Mouse (Mus musculus) liver, embryonic 13.5 days (tissue): ENCODE measurements around the gene Fbxl4. TPM values are rescaled to one million over a fixed set of nuclear protein-coding genes. Genes with fewer than 3 reads are reported as not detected.

Source experiments
- ATAC-seq: fragments of 200-750 bp; cut with Nextera tagmentation; 2 replicates; pipeline ENCODE4 v1.8.0; 2017; ENCODE audit warnings: low read depth, mild to moderate bottlenecking, moderate number of reproducible peaks, moderate library complexity
- DNase-seq: peaks from one replicate; pipeline ENCODE4 v3.0.0; 2022
- H3K27ac ChIP-seq: fragments of 300-500 bp; sonication (generic); 2 replicates; pipeline ENCODE4 v1.5.1; 2015; ENCODE audit warnings: moderate library complexity, mild to moderate bottlenecking, inconsistent platforms
- H3K27me3 ChIP-seq: fragments of 300-500 bp; sonication (generic); 2 replicates; pipeline ENCODE4 v1.6.1; 2015; ENCODE audit warnings: mild to moderate bottlenecking, inconsistent platforms
- H3K36me3 ChIP-seq: fragments of 300-500 bp; sonication (generic); 2 replicates; pipeline ENCODE4 v1.6.1; 2015; ENCODE audit warnings: mild to moderate bottlenecking, inconsistent platforms
- H3K4me1 ChIP-seq: fragments of 300-500 bp; sonication (generic); replicated peaks from 2 replicates; pipeline ENCODE4 v1.6.1; 2015; ENCODE audit warnings: inconsistent platforms
- H3K4me2 ChIP-seq: fragments of 300-500 bp; sonication (generic); 2 replicates; pipeline ENCODE4 v1.6.1; 2015; ENCODE audit warnings: inconsistent platforms, mild to moderate bottlenecking, moderate library complexity
- H3K4me3 ChIP-seq: fragments of 300-500 bp; sonication (generic); replicated peaks from 2 replicates; pipeline ENCODE4 v1.5.1; 2015; ENCODE audit warnings: mild to moderate bottlenecking, inconsistent platforms
- H3K9ac ChIP-seq: fragments of 300-500 bp; sonication (generic); 2 replicates; pipeline ENCODE4 v1.6.1; 2015; ENCODE audit warnings: mild to moderate bottlenecking, inconsistent platforms
- H3K9me3 ChIP-seq: fragments of 300-500 bp; sonication (generic); replicated peaks from 2 replicates; pipeline ENCODE4 v1.6.1; 2016; ENCODE audit warnings: inconsistent platforms
- WGBS: fragments of 180-500 bp; shearing (Covaris S2); methylation state at CpG from one replicate; pipeline ENCODE4 v1.1.7; 2015; ENCODE audit not compliant: insufficient replicate concordance; 5-methylcytosine and 5-hydroxymethylcytosine counted together
- polyA plus RNA-seq: library from polyadenylated mRNA; unstranded; fragments of >200 nt; fragmentation: Nextera tagmentation; extraction: Ambion mirVana; gene quantifications from 2 replicates; pipeline ENCODE4 v1.2.1, GENCODE M21; 2015

The Fbxl4 gene
- polyA plus RNA-seq, 1 experiment from 2014 or later, result 4.4 TPM

DNA sequence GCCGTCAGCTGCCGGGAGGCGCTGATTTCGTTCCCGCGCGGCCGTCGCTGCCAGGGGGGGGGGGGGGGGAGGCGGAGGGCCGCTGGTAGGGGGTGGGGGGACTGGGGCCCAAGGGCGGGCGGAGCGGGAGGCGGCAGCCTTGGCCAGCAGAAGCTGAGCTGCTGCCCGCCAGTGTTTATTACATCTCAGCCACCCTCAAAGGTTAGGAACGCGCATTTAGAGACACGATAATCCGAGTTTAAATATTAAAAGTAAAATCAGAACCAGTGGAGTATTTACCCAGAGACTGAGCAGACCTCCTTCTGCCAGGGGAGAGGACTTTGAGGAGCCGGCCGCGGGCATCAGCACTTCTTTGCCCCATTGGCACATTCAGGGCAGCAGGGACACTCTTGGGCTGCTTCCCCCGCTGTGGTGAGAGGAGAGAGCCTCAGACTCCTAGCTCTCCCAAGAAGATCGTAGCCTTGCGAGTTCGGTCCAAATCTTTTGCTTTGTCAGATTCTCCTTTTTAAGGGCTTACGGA, 120.4 kb downstream of the Fbxl4 start:
- no peaks in the 10 kb centered on the region for H3K36me3 ChIP-seq
- 0 out of 2 replicates have a peak overlapping the region, but pooled peaks have one; percentile 10 for H3K4me2 ChIP-seq
- H3K27ac ChIP-seq, result no peak overlapping the region
- no peak overlapping the region for H3K9ac ChIP-seq
- H3K27me3 ChIP-seq, result peaks cover 82% of the 10 kb centered on the region
- no peaks in the 10 kb centered on the region for H3K9me3 ChIP-seq
- ATAC-seq (no peak), DNase-seq (no peak)
- 1% methylated on average over 25 of the region's 28 CpGs for WGBS
- H3K4me1 ChIP-seq, result no peaks in the 10 kb centered on the region
- H3K4me3 ChIP-seq, result no peak overlapping the region

DNA sequence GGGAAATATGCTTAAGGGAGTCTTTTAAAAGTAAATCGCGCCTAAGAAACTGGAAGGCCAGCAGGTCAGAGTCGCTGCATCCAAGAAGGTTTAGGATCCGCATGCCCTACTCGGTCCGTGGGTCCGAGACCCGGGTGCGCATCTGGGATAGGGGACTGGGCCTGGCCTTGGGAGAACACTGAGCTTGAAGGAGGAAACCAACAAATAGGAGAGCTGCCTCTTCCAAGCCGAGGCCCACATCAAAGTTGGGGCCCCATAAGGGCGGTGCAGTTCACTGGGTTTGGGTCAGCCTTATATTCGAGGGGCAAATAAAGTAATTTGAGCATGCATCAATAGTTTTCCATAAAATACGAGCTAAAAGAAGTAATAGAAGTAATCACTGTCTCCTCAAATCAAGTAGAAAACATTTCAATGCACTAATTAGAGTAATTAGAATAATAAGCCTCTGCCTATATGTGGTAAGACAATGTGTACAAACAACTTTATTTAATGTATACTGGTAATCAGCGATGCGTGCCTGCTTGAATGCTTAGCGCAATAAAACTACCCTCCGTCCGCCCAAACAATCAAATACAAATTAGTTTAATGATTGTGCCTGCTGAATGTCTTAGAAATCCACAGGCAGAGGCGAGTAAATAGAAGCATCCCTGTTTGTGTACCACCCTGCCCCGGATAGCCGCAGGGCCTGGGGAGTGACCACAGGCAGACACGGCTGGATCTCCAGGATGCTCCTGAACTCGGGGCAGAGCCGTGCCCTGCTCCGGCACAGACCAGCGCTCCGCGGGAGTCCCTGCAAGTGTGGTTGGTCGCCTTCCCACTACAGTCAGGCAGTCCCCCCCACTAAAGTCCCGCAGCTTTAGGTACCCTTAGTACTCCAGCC, 121.4 kb downstream of the Fbxl4 start:
- H3K36me3 ChIP-seq, result no peaks in the 10 kb centered on the region
- 4% methylated on average over 30 of the region's 30 CpGs for WGBS
- no peak overlapping the region for H3K27ac ChIP-seq
- DNase-seq (no peak), ATAC-seq (no peak)
- H3K9me3 ChIP-seq, result no peaks in the 10 kb centered on the region
- no peaks in the 10 kb centered on the region for H3K4me1 ChIP-seq
- H3K9ac ChIP-seq, result no peak overlapping the region
- H3K4me3 ChIP-seq, result no peak overlapping the region
- H3K4me2 ChIP-seq, result no peak overlapping the region
- H3K27me3 ChIP-seq, result peaks cover 90% of the 10 kb centered on the region

DNA sequence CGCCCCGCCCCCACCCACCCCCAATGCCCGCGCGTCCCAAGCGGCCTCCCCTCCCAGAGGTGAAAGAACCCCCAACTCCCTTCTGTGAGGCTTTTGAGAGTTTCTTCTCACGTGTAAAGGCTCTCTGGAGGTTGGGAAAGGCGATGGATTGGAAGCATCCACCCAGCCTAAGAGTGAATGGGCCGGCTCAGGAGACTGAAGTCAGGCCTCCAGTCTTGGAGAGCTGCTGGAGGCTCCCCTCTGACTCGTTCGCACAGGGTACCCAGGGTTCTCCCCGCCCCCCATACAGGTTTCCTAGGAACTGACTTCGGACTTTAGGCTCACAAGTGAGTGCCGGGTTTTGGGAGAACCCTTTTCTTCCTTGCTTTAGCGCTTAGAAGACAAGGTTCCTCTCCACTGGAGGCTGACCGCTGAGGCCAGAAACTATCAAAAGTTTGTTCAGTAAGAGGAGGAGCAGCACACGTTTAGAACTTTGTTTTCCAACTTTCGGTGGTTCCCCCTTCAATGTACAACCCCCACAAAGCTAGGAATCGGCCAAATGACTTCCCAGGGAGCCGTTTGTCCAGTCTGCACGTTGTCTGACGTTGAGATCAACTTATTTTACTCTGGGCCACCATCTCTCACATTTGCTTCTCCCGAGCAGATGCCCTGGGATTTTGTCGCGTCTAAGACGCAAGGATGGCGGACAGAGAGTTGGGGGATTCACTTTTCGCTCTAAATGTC, 122.2 kb downstream of the Fbxl4 start:
- Histone ChIP-seq H3K4me3 (no peak overlapping the region), H3K9me3 (no peaks in the 10 kb centered on the region), H3K4me1 (no peaks in the 10 kb centered on the region), H3K36me3 (no peaks in the 10 kb centered on the region), H3K27me3 (peaks cover 90% of the 10 kb centered on the region), H3K27ac (no peak overlapping the region), H3K4me2 (no peak overlapping the region), H3K9ac (no peak overlapping the region)
- 2% methylated on average over 28 of the region's 28 CpGs for WGBS
- no peak for DNase-seq
- no peak for ATAC-seq

DNA sequence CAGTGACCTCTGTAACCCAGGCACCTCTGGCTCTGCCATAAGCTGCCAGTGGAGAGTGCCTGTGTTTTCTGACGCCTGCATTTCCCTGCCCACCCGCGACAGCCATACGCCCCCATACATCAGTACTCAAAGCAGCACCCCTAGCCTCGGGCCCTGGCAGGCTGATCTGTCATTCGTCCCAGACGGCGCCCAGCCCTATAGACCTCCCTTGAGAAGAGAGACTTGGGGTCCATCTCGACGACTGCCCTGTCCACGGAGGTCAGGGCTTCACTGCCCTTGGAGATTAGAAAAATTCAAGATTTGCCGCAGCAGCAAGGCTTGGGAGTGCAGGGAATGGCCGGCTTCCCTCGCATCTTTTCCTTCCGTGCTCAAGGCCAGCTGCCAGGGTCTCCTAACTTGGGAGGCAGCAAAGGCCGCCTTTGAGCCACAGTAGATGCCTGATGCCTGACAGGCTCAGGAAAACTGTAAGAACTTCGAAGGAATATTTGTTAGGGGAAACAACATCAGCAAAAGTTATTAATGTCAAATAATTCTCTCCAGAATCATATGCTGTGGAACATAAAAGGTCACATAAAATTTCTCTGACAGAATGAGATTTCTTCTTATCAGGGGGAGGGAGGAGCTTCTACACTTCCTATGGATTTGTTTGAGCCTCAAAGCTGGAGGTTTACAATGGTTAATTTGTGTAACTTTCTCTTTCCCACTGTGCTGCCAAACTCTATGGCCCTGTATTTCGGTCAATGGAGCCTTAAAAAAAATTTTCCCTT, 122.9 kb downstream of the Fbxl4 start:
- 2% methylated on average over 18 of the region's 18 CpGs for WGBS
- no peak for DNase-seq

DNA sequence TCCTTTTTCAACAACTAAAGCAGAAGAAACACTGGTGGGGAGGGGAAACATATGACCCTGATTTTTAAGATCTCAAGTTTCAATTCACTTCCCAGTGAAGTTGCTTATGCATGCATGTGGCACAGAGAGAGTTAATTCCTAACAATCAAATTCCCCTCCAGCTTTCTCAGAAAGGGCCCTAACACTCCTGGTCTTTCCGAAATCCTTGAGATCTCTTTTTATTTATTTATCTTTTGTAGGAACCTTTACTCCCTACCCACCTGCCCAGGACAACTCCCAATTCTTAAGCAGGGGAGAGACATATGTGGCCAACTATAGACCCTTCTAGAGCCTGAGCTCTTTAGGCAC, 123.5 kb downstream of the Fbxl4 start:
- H3K4me1 ChIP-seq, result no peaks in the 10 kb centered on the region
- H3K4me2 ChIP-seq, result no peak overlapping the region
- H3K36me3 ChIP-seq, result no peaks in the 10 kb centered on the region
- no peak overlapping the region for H3K4me3 ChIP-seq
- peaks cover 88% of the 10 kb centered on the region for H3K27me3 ChIP-seq
- no peaks in the 10 kb centered on the region for H3K9me3 ChIP-seq
- ATAC-seq (no peak), DNase-seq (no peak)
- 11% methylated on average over 1 of the region's 1 CpGs for WGBS
- no peak overlapping the region for H3K9ac ChIP-seq
- no peak overlapping the region for H3K27ac ChIP-seq

More for the DNA sequence above, 122.9 kb downstream of the Fbxl4 start:
- Histone ChIP-seq H3K27ac (no peak overlapping the region), H3K36me3 (no peaks in the 10 kb centered on the region), H3K9me3 (no peaks in the 10 kb centered on the region), H3K9ac (no peak overlapping the region), H3K4me3 (no peak overlapping the region), H3K4me1 (no peaks in the 10 kb centered on the region), H3K4me2 (no peak overlapping the region), H3K27me3 (peaks cover 88% of the 10 kb centered on the region)
- ATAC-seq, result no peak

DNA sequence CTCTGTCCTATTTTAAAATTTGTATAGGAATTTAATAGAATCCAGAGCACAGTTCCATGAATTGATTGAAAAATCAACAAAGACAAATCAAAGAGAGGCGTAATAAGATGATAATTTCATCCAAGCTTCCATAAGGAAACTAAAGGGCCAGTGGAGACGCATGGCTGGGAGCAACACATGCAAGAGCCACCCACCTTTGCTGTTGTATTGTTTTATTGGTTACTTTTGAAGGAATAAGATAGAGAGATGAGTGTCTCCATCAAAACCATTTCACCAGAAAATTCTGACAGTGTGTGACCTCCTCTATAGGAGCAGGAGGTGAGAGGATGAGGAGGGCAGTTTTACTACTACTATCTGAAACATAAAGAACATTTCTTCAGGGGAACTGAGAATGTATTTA, 124.8 kb downstream of the Fbxl4 start:
- no peak for DNase-seq
- no peak overlapping the region for H3K4me2 ChIP-seq
- no peak overlapping the region for H3K27ac ChIP-seq
- H3K9me3 ChIP-seq, result no peaks in the 10 kb centered on the region
- peaks cover 88% of the 10 kb centered on the region for H3K27me3 ChIP-seq
- no peak for ATAC-seq
- no peak overlapping the region for H3K4me3 ChIP-seq
- no peak overlapping the region for H3K9ac ChIP-seq
- no peaks in the 10 kb centered on the region for H3K4me1 ChIP-seq
- 21% methylated on average over 2 of the region's 2 CpGs for WGBS
- no peaks in the 10 kb centered on the region for H3K36me3 ChIP-seq

DNA sequence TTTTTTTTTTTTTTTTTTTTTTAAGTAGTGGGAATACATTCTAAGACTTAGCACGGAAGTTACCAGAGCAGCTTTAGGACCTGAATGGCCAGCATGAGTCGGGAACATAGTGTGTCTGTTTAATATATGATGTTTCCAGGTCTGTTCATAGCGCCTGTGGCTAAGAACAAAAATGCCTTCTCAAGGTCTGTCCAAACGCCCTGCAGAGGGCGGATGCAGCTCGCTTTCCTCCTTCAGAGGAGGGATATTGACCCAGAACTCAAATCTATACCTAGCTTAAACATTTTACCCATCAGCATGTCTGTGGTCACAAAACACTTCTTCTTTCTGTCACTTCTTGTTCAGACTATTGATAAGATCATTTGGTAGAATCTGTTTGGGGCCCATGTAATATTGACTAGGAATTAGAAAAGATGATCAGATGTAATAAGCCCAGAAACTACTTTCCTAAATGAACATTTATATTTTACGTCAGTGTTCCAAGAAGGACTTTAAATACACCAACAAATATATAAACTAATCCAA, 125.5 kb downstream of the Fbxl4 start:
- Histone ChIP-seq H3K27me3 (peaks cover 88% of the 10 kb centered on the region), H3K9me3 (no peaks in the 10 kb centered on the region), H3K27ac (no peak overlapping the region), H3K4me1 (no peaks in the 10 kb centered on the region), H3K4me2 (no peak overlapping the region), H3K9ac (no peak overlapping the region), H3K36me3 (no peaks in the 10 kb centered on the region), H3K4me3 (no peak overlapping the region)
- no peak for ATAC-seq
- no peak for DNase-seq
- 10% methylated on average over 7 of the region's 7 CpGs for WGBS

DNA sequence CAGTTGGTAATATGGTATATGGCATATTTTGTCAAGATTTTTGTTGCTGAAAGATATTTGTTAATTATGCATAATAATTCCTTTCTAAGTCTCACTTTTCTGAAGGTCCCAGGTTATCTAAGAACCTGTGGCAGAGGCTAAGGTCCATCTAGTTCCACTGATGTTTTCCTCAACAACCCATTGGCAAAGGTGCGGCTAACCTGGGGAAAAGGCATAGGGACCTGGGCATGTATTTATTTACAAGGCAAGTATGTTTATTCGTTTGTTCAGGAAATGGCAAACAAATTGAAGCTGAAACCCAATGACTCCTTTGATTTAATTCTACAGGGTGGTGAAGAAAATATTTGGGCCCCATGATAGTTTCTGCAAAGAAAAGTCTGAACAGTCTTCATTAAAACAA, 126.2 kb downstream of the Fbxl4 start:
- DNase-seq (no peak), ATAC-seq (no peak)
- H3K4me1 ChIP-seq, result no peaks in the 10 kb centered on the region
- no peak overlapping the region for H3K27ac ChIP-seq
- no peak overlapping the region for H3K9ac ChIP-seq
- H3K36me3 ChIP-seq, result no peaks in the 10 kb centered on the region
- H3K9me3 ChIP-seq, result no peaks in the 10 kb centered on the region
- 4% methylated on average over 2 of the region's 2 CpGs for WGBS
- peaks cover 88% of the 10 kb centered on the region for H3K27me3 ChIP-seq
- H3K4me2 ChIP-seq, result no peak overlapping the region
- no peak overlapping the region for H3K4me3 ChIP-seq

Other genes starting within 250 kb of the Fbxl4 start
- gene Pou3f2, start 130.8 kb downstream of the Fbxl4 start, polyA plus RNA-seq, result 0.01 and 0.06 TPM in 2 replicates